In genomic region chr10:69706851-69707788, GRCm38 (mm10) we compare ENCODE assay signal across 10 mouse cellular contexts.
DNase-seq lines count a peak whose midpoint lies in the region; ATAC-seq and TF ChIP-seq lines count a peak whose summit lies in the region.
"Had no signal": no experiment of that assay in that cellular context is flagged by ENCODE, and none has a peak within 500 bp of the region (broad histone marks: within the 10 kb centered on the region; RNA-seq: fewer than 3 reads in every experiment).

No protein-coding gene starts in this region.

- H3K27me3 ChIP-seq in heart, embryonic 10.5 days (ENCODE audit: insufficient read depth, poor library complexity, severe bottlenecking), result no peaks in the 10 kb centered on the region
- H3K27me3 ChIP-seq in midbrain, embryonic 12.5 days, result no peaks in the 10 kb centered on the region
- H3K27me3 ChIP-seq in thymus, adult 2 months (ENCODE audit: control insufficient read depth, insufficient read depth, low read length), result no peaks in the 10 kb centered on the region
- H3K27me3 ChIP-seq: CH12.LX had no signal

- H3K9ac ChIP-seq in midbrain, embryonic 12.5 days (replicated peaks), result peak overlapping the region; percentile 62

- TF ChIP-seq CTCF in gastrocnemius, adult 2 months (IDR thresholded peaks at IDR 0.05), result no peak
- TF ChIP-seq CTCF in brain, embryonic 14.5 days (IDR thresholded peaks at IDR 0.05; ENCODE audit: borderline replicate concordance, extremely low read depth, insufficient read depth, insufficient read length), result no peak
- no peak for TF ChIP-seq CTCF in thymus, adult 2 months (IDR thresholded peaks at IDR 0.05; ENCODE audit: borderline replicate concordance, control insufficient read depth, extremely low read depth, insufficient read depth, low read length, poor library complexity)

- H3K4me2 ChIP-seq in midbrain, embryonic 12.5 days (replicated peaks), result peak overlapping the region; percentile 64
- H3K4me2 ChIP-seq: liver, embryonic 11.5 days had no signal

- peak overlapping the region; percentile 9; the same call in 1 of the 2 replicates for H3K4me3 ChIP-seq in gastrocnemius, adult 2 months
- peak overlapping the region; percentile 43 for H3K4me3 ChIP-seq in heart, embryonic 10.5 days
- H3K4me3 ChIP-seq in midbrain, embryonic 12.5 days, result peak overlapping the region; percentile 42
- H3K4me3 ChIP-seq in thymus, adult 2 months (ENCODE audit: control insufficient read depth, insufficient read depth, low read length), result no peak overlapping the region

- H3K9me3 ChIP-seq in heart, embryonic 10.5 days, result no peaks in the 10 kb centered on the region
- no peaks in the 10 kb centered on the region for H3K9me3 ChIP-seq in midbrain, embryonic 12.5 days

- WGBS in heart, embryonic 10.5 days, result 37% methylated on average over 14 of the region's 14 CpGs
- 21% methylated on average over 14 of the region's 14 CpGs for WGBS in midbrain, embryonic 12.5 days
- 43% methylated on average over 14 of the region's 14 CpGs for WGBS in thymus, adult 2 months

- intact Hi-C loops in gastrocnemius, adult 2 months (cut with DNase I), result no loop called here

- no peaks in the 10 kb centered on the region for H3K36me3 ChIP-seq in heart, embryonic 10.5 days
- H3K36me3 ChIP-seq in midbrain, embryonic 12.5 days, result no peaks in the 10 kb centered on the region
- H3K36me3 ChIP-seq in thymus, adult 2 months (ENCODE audit: control insufficient read depth, insufficient read depth, low read length), result no peaks in the 10 kb centered on the region

- H3K27ac ChIP-seq in gastrocnemius, adult 2 months, result no peak overlapping the region
- H3K27ac ChIP-seq in heart, embryonic 10.5 days, result peak overlapping the region; percentile 53
- peak overlapping the region; percentile 80 for H3K27ac ChIP-seq in midbrain, embryonic 12.5 days (replicated peaks)
- no peak overlapping the region for H3K27ac ChIP-seq in thymus, adult 2 months (ENCODE audit: control insufficient read depth, insufficient read depth, low read length)

- peaks cover 28% of the 10 kb centered on the region for H3K4me1 ChIP-seq in heart, embryonic 10.5 days
- peaks cover 41% of the 10 kb centered on the region for H3K4me1 ChIP-seq in midbrain, embryonic 12.5 days
- H3K4me1 ChIP-seq in thymus, adult 2 months (replicated peaks; ENCODE audit: control insufficient read depth, insufficient read depth, low read length), result no peaks in the 10 kb centered on the region

- TF ChIP-seq POLR2A in brain, embryonic 14.5 days (IDR thresholded peaks at IDR 0.05; ENCODE audit: borderline replicate concordance, extremely low read depth, insufficient read depth, insufficient read length, poor library complexity, severe bottlenecking), result no peak
- TF ChIP-seq POLR2A in thymus, adult 2 months (IDR thresholded peaks at IDR 0.05; ENCODE audit: control insufficient read depth, extremely low read depth, insufficient read depth, low read length, poor library complexity), result no peak

- ATAC-seq in midbrain, embryonic 12.5 days (ENCODE audit: low FRiP score, low read depth), result no peak

- DNase-seq in gastrocnemius, adult 2 months, result no peak
- DNase-seq in gastrocnemius, postnatal 10 days, result no peak
- DNase-seq in brain, embryonic 14.5 days (ENCODE audit: low read depth), result peak; percentile 62
- DNase-seq in heart, embryonic 10.5 days (ENCODE audit: low spot score), result no peak
- DNase-seq in thymus, adult 2 months, result no peak
- no peak for DNase-seq in thymus, postnatal 14 days
- no peak for DNase-seq in liver

Comparison
In these comparisons a context has a peak if more than half of its experiments do, and no peak if none do; other contexts are left out.
1. H3K27ac ChIP-seq: peak in heart, embryonic 10.5 days (single experiment) and midbrain, embryonic 12.5 days (single experiment); none in gastrocnemius, adult 2 months (single experiment) and thymus, adult 2 months (single experiment).